Mouse (Mus musculus): ENCODE results near the gene Otud5. TPM values are rescaled to one million over a fixed set of nuclear protein-coding genes. Genes with fewer than 3 reads are reported as not detected.

Gene Otud5
- total and polyA plus RNA-seq, 2 experiments, result 17.0 to 18.0 TPM

DNA sequence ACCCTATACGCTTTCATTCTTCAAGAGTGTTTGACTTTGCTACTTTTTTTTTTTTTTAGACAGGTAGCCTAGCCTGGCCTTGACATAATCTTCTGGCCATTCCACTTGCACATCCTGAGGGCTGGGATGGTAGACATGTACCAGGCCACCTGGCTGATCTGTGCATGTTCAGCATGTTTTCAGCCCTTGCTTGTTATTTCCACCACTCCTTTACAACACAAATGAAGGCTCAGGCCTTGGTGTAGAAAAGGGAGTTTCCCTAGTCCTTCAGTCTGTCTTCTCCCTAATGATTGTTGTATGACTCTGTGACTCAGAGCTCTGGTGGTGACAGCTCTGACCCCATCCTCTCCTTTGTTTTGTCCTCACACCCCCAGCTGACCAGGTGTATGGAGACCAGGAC, 26.0 kb downstream of the Otud5 start:
- Histone ChIP-seq H3K9ac (ENCODE audit: low read depth, low read length) (no peak overlapping the region), H3K4me3 (ENCODE audit: insufficient read depth, low read depth, low read length) (no peak overlapping the region), H3K79me2 (ENCODE audit: control insufficient read depth, insufficient read depth, low read length) (no peaks in the 10 kb centered on the region; the same call in 1 of the 2 replicates), H3K27me3 (ENCODE audit: control insufficient read depth, insufficient read depth, low read length) (no peaks in the 10 kb centered on the region), H3K36me3 (ENCODE audit: control insufficient read depth, insufficient read depth, low read length) (peaks cover 9% of the 10 kb centered on the region), H3K27ac (replicated peaks; ENCODE audit: insufficient read depth, low read depth, low read length) (no peak overlapping the region), H3K4me1 (ENCODE audit: control insufficient read depth, insufficient read depth, low read length) (no peaks in the 10 kb centered on the region)
- DNase-seq (ENCODE audit: extremely low read depth, low read depth, low spot score), result no peak
- WGBS, result 100% methylated on average over 1 of the region's 1 CpGs
- TF ChIP-seq POLR2A (IDR thresholded peaks at IDR 0.05; ENCODE audit: extremely low read depth, insufficient read depth, low read length) (no peak), CTCF (IDR thresholded peaks at IDR 0.05; ENCODE audit: low read depth, low read length) (no peak)

- Histone ChIP-seq H3K4me3 (ENCODE audit: insufficient read depth, low read depth, low read length) (no peak overlapping the region), H3K36me3 (ENCODE audit: control insufficient read depth, insufficient read depth, low read length) (peaks cover 16% of the 10 kb centered on the region), H3K27ac (replicated peaks; ENCODE audit: insufficient read depth, low read depth, low read length) (no peak overlapping the region), H3K79me2 (ENCODE audit: control insufficient read depth, insufficient read depth, low read length) (no peaks in the 10 kb centered on the region; the same call in 1 of the 2 replicates), H3K9ac (ENCODE audit: low read depth, low read length) (no peak overlapping the region), H3K27me3 (ENCODE audit: control insufficient read depth, insufficient read depth, low read length) (no peaks in the 10 kb centered on the region), H3K4me1 (ENCODE audit: control insufficient read depth, insufficient read depth, low read length) (no peaks in the 10 kb centered on the region)
- no peak for TF ChIP-seq CTCF (IDR thresholded peaks at IDR 0.05; ENCODE audit: low read depth, low read length)
- TF ChIP-seq POLR2A (IDR thresholded peaks at IDR 0.05; ENCODE audit: extremely low read depth, insufficient read depth, low read length), result no peak
- DNase-seq (ENCODE audit: extremely low read depth, low read depth, low spot score), result no peak
- WGBS, result 78% methylated on average over 2 of the region's 2 CpGs
Measured at GRCm38 (mm10) chrX:7868506-7868905, 27.3 kb downstream of the Otud5 start.

DNA sequence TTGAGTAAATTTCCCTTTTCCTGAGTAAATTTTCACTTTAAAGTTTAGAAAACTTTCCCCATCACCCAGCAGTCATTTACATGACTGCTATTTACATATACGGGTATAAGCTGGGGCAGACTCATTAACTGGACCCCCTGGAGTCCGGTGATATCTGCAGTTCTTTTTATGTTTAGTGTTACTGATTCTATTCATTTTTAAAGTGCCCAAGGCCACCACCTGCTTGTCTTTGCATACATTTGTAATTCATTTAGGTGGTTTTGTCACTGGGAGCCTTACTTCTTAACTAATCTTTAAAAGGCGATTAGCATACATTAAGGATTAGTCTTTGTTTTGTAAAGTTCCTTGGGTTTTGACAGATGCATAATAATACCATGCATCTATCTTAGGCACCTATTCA, 28.7 kb downstream of the Otud5 start:
- no peak overlapping the region for H3K9ac ChIP-seq (ENCODE audit: low read depth, low read length)
- no peak for DNase-seq (ENCODE audit: extremely low read depth, low read depth, low spot score)
- no peaks in the 10 kb centered on the region for H3K27me3 ChIP-seq (ENCODE audit: control insufficient read depth, insufficient read depth, low read length)
- WGBS, result 77% methylated on average over 3 of the region's 3 CpGs
- TF ChIP-seq CTCF (IDR thresholded peaks at IDR 0.05; ENCODE audit: low read depth, low read length) (no peak), POLR2A (IDR thresholded peaks at IDR 0.05; ENCODE audit: extremely low read depth, insufficient read depth, low read length) (no peak)
- H3K4me1 ChIP-seq (ENCODE audit: control insufficient read depth, insufficient read depth, low read length), result no peaks in the 10 kb centered on the region
- no peak overlapping the region for H3K27ac ChIP-seq (replicated peaks; ENCODE audit: insufficient read depth, low read depth, low read length)
- H3K4me3 ChIP-seq (ENCODE audit: insufficient read depth, low read depth, low read length), result no peak overlapping the region
- peaks cover 16% of the 10 kb centered on the region for H3K36me3 ChIP-seq (ENCODE audit: control insufficient read depth, insufficient read depth, low read length)
- H3K79me2 ChIP-seq (ENCODE audit: control insufficient read depth, insufficient read depth, low read length), result no peaks in the 10 kb centered on the region

DNA sequence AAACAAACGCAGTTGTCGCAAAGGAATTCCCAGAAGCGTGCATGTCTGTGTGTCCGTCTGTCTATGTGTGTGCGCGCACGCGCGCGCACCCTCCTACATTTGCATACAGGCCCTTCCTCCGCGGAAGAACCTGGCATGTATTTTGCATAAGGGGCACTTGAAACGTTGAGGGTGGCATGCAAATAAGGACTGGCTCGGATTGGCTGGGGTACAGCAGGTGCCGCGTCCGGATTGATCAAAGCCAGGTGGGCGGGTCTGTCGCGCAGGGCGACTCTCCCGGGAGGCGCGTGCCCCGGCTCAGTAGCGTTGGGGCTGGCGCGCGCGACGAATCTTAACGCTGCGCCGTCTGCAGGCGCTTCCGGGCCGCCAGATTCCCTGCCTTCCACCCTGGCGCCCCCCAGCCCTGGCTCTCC, 36.8 kb downstream of the Otud5 start, which contains the start of gene Pim2:
Pim2 (plus strand) TSS at position 256 of the 413 bp plus-strand sequence.
- H3K9ac ChIP-seq (ENCODE audit: low read depth, low read length), result peak within 1 kb of the TSS; percentile 68
- H3K4me3 ChIP-seq (ENCODE audit: insufficient read depth, low read depth, low read length), result peak within 1 kb of the TSS; percentile 62; the same call in 1 of the 2 replicates
- no peaks in the 10 kb centered on the region for H3K4me1 ChIP-seq (ENCODE audit: control insufficient read depth, insufficient read depth, low read length)
- TF ChIP-seq POLR2A (IDR thresholded peaks at IDR 0.05; ENCODE audit: extremely low read depth, insufficient read depth, low read length) (no peak), CTCF (IDR thresholded peaks at IDR 0.05; ENCODE audit: low read depth, low read length) (no peak)
- H3K27me3 ChIP-seq (ENCODE audit: control insufficient read depth, insufficient read depth, low read length), result no peaks in the 10 kb centered on the region
- DNase-seq (ENCODE audit: extremely low read depth, low read depth, low spot score), result peak; percentile 89
- peak within 1 kb of the TSS; percentile 38 for H3K27ac ChIP-seq (replicated peaks; ENCODE audit: insufficient read depth, low read depth, low read length)
- no peaks in the 10 kb centered on the region for H3K79me2 ChIP-seq (ENCODE audit: control insufficient read depth, insufficient read depth, low read length)
- H3K36me3 ChIP-seq (ENCODE audit: control insufficient read depth, insufficient read depth, low read length), result peaks cover 3% of the 10 kb centered on the region; the same call in 1 of the 2 replicates
- WGBS, result under 1% methylated on average over 14 of the region's 38 CpGs

DNA sequence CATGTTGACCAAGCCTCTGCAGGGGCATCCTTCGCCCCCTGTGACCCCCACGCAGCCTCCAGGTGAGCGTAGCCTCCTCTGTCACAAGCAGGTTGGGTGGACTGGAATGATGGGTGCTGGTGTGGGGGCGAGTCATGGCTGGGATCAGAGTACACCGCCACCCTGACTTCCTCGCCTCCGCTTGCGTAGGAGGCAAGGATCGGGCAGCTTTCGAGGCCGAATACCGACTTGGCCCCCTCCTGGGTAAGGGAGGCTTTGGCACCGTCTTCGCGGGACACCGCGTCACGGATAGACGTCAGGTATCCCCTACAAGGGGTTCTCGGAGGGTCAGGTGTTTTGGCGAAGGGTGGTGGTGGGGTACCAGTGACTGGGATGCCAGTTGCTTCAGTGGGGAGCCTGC, 37.3 kb downstream of the Otud5 start:
- Histone ChIP-seq H3K36me3 (ENCODE audit: control insufficient read depth, insufficient read depth, low read length) (no peaks in the 10 kb centered on the region; the same call in 1 of the 2 replicates), H3K79me2 (ENCODE audit: control insufficient read depth, insufficient read depth, low read length) (no peaks in the 10 kb centered on the region), H3K4me1 (ENCODE audit: control insufficient read depth, insufficient read depth, low read length) (no peaks in the 10 kb centered on the region), H3K9ac (ENCODE audit: low read depth, low read length) (peak overlapping the region; percentile 68), H3K27me3 (ENCODE audit: control insufficient read depth, insufficient read depth, low read length) (no peaks in the 10 kb centered on the region), H3K4me3 (ENCODE audit: insufficient read depth, low read depth, low read length) (peak overlapping the region; percentile 62; the same call in 1 of the 2 replicates), H3K27ac (replicated peaks; ENCODE audit: insufficient read depth, low read depth, low read length) (no peak overlapping the region; the same call in 1 of the 2 replicates)
- TF ChIP-seq CTCF (IDR thresholded peaks at IDR 0.05; ENCODE audit: low read depth, low read length) (no peak), POLR2A (IDR thresholded peaks at IDR 0.05; ENCODE audit: extremely low read depth, insufficient read depth, low read length) (no peak)
- no peak for DNase-seq (ENCODE audit: extremely low read depth, low read depth, low spot score)
- under 1% methylated on average over 21 of the region's 21 CpGs for WGBS

DNA sequence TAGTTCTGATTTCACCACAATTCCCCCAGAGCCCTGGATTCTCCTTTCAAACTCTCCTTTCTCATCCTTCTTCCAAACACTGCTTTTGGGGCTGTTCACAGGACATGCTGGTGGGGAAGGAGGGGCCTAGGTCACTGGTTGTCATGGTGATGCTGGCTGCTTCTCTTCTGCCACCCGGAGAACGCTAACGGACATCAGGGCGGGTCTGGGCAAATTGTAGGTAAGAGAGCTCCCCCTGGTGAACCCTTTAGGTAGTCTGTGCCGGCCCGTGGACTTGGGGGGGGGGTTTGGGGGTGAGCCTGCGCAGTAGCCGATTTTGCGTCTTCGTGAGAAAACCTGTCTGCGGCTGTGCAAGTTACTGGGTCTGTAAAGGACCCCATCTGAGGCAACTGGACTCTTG, 38.7 kb downstream of the Otud5 start:
- WGBS, result 2% methylated on average over 11 of the region's 11 CpGs
- no peak overlapping the region for H3K4me3 ChIP-seq (ENCODE audit: insufficient read depth, low read depth, low read length)
- H3K27me3 ChIP-seq (ENCODE audit: control insufficient read depth, insufficient read depth, low read length), result no peaks in the 10 kb centered on the region
- H3K4me1 ChIP-seq (ENCODE audit: control insufficient read depth, insufficient read depth, low read length), result no peaks in the 10 kb centered on the region
- no peak overlapping the region for H3K27ac ChIP-seq (replicated peaks; ENCODE audit: insufficient read depth, low read depth, low read length)
- H3K36me3 ChIP-seq (ENCODE audit: control insufficient read depth, insufficient read depth, low read length), result no peaks in the 10 kb centered on the region; the same call in 1 of the 2 replicates
- no peak for TF ChIP-seq POLR2A (IDR thresholded peaks at IDR 0.05; ENCODE audit: extremely low read depth, insufficient read depth, low read length)
- peak; percentile 57 for TF ChIP-seq CTCF (IDR thresholded peaks at IDR 0.05; ENCODE audit: low read depth, low read length)
- H3K79me2 ChIP-seq (ENCODE audit: control insufficient read depth, insufficient read depth, low read length), result peaks cover 5% of the 10 kb centered on the region; the same call in 1 of the 2 replicates
- peak; percentile 61 for DNase-seq (ENCODE audit: extremely low read depth, low read depth, low spot score)
- 0 out of 2 replicates have a peak overlapping the region, but pooled peaks have one; percentile 28 for H3K9ac ChIP-seq (ENCODE audit: low read depth, low read length)
